Mouse (Mus musculus): ENCODE data around the gene Ctnna3. TPM values are rescaled to one million over a fixed set of nuclear protein-coding genes. Genes with fewer than 3 reads are reported as not detected.

Ctnna3 gene
- polyA plus RNA-seq, 1 experiment = 0.01 TPM

GRCm38 (mm10) chr10:64636760-64637159 lies 1206.9 kb downstream of the Ctnna3 start:
- no peaks in the 10 kb centered on the region for H3K79me3 ChIP-seq (ENCODE audit: low read depth)
- no peak overlapping the region for H3K4me3 ChIP-seq (ENCODE audit: insufficient read depth, poor library complexity, severe bottlenecking)
- no peaks in the 10 kb centered on the region for H3K79me2 ChIP-seq (ENCODE audit: control insufficient read depth, insufficient read depth)
- H3K27me3 ChIP-seq (ENCODE audit: control insufficient read depth, insufficient read depth, insufficient read length) = no peaks in the 10 kb centered on the region
- H3ac ChIP-seq (ENCODE audit: control insufficient read depth, insufficient read length, low read depth) = no peak overlapping the region
- no peaks in the 10 kb centered on the region for H3K36me3 ChIP-seq (ENCODE audit: control insufficient read depth, insufficient read depth)
- no peak for TF ChIP-seq USF1 (IDR thresholded peaks at IDR 0.05; ENCODE audit: low read depth)
- no peak for TF ChIP-seq MYOG (IDR thresholded peaks at IDR 0.05; ENCODE audit: control insufficient read depth, extremely low read depth, insufficient read length)
- TF ChIP-seq CEBPB (IDR thresholded peaks at IDR 0.05; ENCODE audit: low read depth) = no peak
- no peak for TF ChIP-seq MAX (IDR thresholded peaks at IDR 0.05)
- TF ChIP-seq FOSL1 (IDR thresholded peaks at IDR 0.05; ENCODE audit: insufficient read depth, low read length, poor library complexity, severe bottlenecking) = no peak
- no peak for TF ChIP-seq MYOD1 (IDR thresholded peaks at IDR 0.05; ENCODE audit: control insufficient read depth, insufficient read length, low read depth)
- TF ChIP-seq CTCF (IDR thresholded peaks at IDR 0.05; ENCODE audit: control insufficient read depth, insufficient read depth, insufficient read length) = no peak

GRCm38 (mm10) chr10:64639061-64639460 lies 1209.2 kb downstream of the Ctnna3 start:
- Histone ChIP-seq H3ac (ENCODE audit: control insufficient read depth, insufficient read length, low read depth) (no peak overlapping the region), H3K4me3 (ENCODE audit: insufficient read depth, poor library complexity, severe bottlenecking) (no peak overlapping the region), H3K79me2 (ENCODE audit: control insufficient read depth, insufficient read depth) (no peaks in the 10 kb centered on the region), H3K36me3 (ENCODE audit: control insufficient read depth, insufficient read depth) (no peaks in the 10 kb centered on the region), H3K27me3 (ENCODE audit: control insufficient read depth, insufficient read depth, insufficient read length) (no peaks in the 10 kb centered on the region), H3K79me3 (ENCODE audit: low read depth) (no peaks in the 10 kb centered on the region)
- TF ChIP-seq MYOD1 (IDR thresholded peaks at IDR 0.05; ENCODE audit: control insufficient read depth, insufficient read length, low read depth) (no peak), USF1 (IDR thresholded peaks at IDR 0.05; ENCODE audit: low read depth) (no peak), MYOG (IDR thresholded peaks at IDR 0.05; ENCODE audit: control insufficient read depth, extremely low read depth, insufficient read length) (no peak), CTCF (IDR thresholded peaks at IDR 0.05; ENCODE audit: control insufficient read depth, insufficient read depth, insufficient read length) (no peak), FOSL1 (IDR thresholded peaks at IDR 0.05; ENCODE audit: insufficient read depth, low read length, poor library complexity, severe bottlenecking) (no peak), CEBPB (IDR thresholded peaks at IDR 0.05; ENCODE audit: low read depth) (no peak), MAX (IDR thresholded peaks at IDR 0.05) (no peak)

GRCm38 (mm10) chr10:64641093-64641492 lies 1211.2 kb downstream of the Ctnna3 start:
- no peak for TF ChIP-seq MAX (IDR thresholded peaks at IDR 0.05)
- TF ChIP-seq MYOG (IDR thresholded peaks at IDR 0.05; ENCODE audit: control insufficient read depth, extremely low read depth, insufficient read length) = no peak
- no peak for TF ChIP-seq FOSL1 (IDR thresholded peaks at IDR 0.05; ENCODE audit: insufficient read depth, low read length, poor library complexity, severe bottlenecking)
- TF ChIP-seq CTCF (IDR thresholded peaks at IDR 0.05; ENCODE audit: control insufficient read depth, insufficient read depth, insufficient read length) = no peak
- no peak for TF ChIP-seq MYOD1 (IDR thresholded peaks at IDR 0.05; ENCODE audit: control insufficient read depth, insufficient read length, low read depth)
- TF ChIP-seq CEBPB (IDR thresholded peaks at IDR 0.05; ENCODE audit: low read depth) = no peak
- TF ChIP-seq USF1 (IDR thresholded peaks at IDR 0.05; ENCODE audit: low read depth) = no peak
- H3K79me3 ChIP-seq (ENCODE audit: low read depth) = no peaks in the 10 kb centered on the region
- no peak overlapping the region for H3K4me3 ChIP-seq (ENCODE audit: insufficient read depth, poor library complexity, severe bottlenecking)
- no peaks in the 10 kb centered on the region for H3K79me2 ChIP-seq (ENCODE audit: control insufficient read depth, insufficient read depth)
- H3K27me3 ChIP-seq (ENCODE audit: control insufficient read depth, insufficient read depth, insufficient read length) = no peaks in the 10 kb centered on the region
- H3K36me3 ChIP-seq (ENCODE audit: control insufficient read depth, insufficient read depth) = no peaks in the 10 kb centered on the region
- H3ac ChIP-seq (ENCODE audit: control insufficient read depth, insufficient read length, low read depth) = no peak overlapping the region

GRCm38 (mm10) chr10:64641576-64641975 lies 1211.7 kb downstream of the Ctnna3 start:
- no peak overlapping the region for H3K4me3 ChIP-seq (ENCODE audit: insufficient read depth, poor library complexity, severe bottlenecking)
- TF ChIP-seq MAX (IDR thresholded peaks at IDR 0.05) (no peak), MYOG (IDR thresholded peaks at IDR 0.05; ENCODE audit: control insufficient read depth, extremely low read depth, insufficient read length) (no peak), USF1 (IDR thresholded peaks at IDR 0.05; ENCODE audit: low read depth) (no peak), CEBPB (IDR thresholded peaks at IDR 0.05; ENCODE audit: low read depth) (no peak), CTCF (IDR thresholded peaks at IDR 0.05; ENCODE audit: control insufficient read depth, insufficient read depth, insufficient read length) (no peak), MYOD1 (IDR thresholded peaks at IDR 0.05; ENCODE audit: control insufficient read depth, insufficient read length, low read depth) (no peak), FOSL1 (IDR thresholded peaks at IDR 0.05; ENCODE audit: insufficient read depth, low read length, poor library complexity, severe bottlenecking) (no peak)
- H3ac ChIP-seq (ENCODE audit: control insufficient read depth, insufficient read length, low read depth) = no peak overlapping the region
- H3K27me3 ChIP-seq (ENCODE audit: control insufficient read depth, insufficient read depth, insufficient read length) = no peaks in the 10 kb centered on the region
- no peaks in the 10 kb centered on the region for H3K36me3 ChIP-seq (ENCODE audit: control insufficient read depth, insufficient read depth)
- no peaks in the 10 kb centered on the region for H3K79me2 ChIP-seq (ENCODE audit: control insufficient read depth, insufficient read depth)
- no peaks in the 10 kb centered on the region for H3K79me3 ChIP-seq (ENCODE audit: low read depth)

GRCm38 (mm10) chr10:64643976-64644375 lies 1214.1 kb downstream of the Ctnna3 start:
- no peak overlapping the region for H3K4me3 ChIP-seq (ENCODE audit: insufficient read depth, poor library complexity, severe bottlenecking)
- H3K79me3 ChIP-seq (ENCODE audit: low read depth) = no peaks in the 10 kb centered on the region
- H3ac ChIP-seq (ENCODE audit: control insufficient read depth, insufficient read length, low read depth) = no peak overlapping the region
- TF ChIP-seq USF1 (IDR thresholded peaks at IDR 0.05; ENCODE audit: low read depth) = no peak
- no peak for TF ChIP-seq FOSL1 (IDR thresholded peaks at IDR 0.05; ENCODE audit: insufficient read depth, low read length, poor library complexity, severe bottlenecking)
- TF ChIP-seq CEBPB (IDR thresholded peaks at IDR 0.05; ENCODE audit: low read depth) = no peak
- TF ChIP-seq MYOG (IDR thresholded peaks at IDR 0.05; ENCODE audit: control insufficient read depth, extremely low read depth, insufficient read length) = no peak
- no peak for TF ChIP-seq CTCF (IDR thresholded peaks at IDR 0.05; ENCODE audit: control insufficient read depth, insufficient read depth, insufficient read length)
- TF ChIP-seq MAX (IDR thresholded peaks at IDR 0.05) = no peak
- no peak for TF ChIP-seq MYOD1 (IDR thresholded peaks at IDR 0.05; ENCODE audit: control insufficient read depth, insufficient read length, low read depth)
- no peaks in the 10 kb centered on the region for H3K36me3 ChIP-seq (ENCODE audit: control insufficient read depth, insufficient read depth)
- H3K27me3 ChIP-seq (ENCODE audit: control insufficient read depth, insufficient read depth, insufficient read length) = no peaks in the 10 kb centered on the region
- no peaks in the 10 kb centered on the region for H3K79me2 ChIP-seq (ENCODE audit: control insufficient read depth, insufficient read depth)

DNA sequence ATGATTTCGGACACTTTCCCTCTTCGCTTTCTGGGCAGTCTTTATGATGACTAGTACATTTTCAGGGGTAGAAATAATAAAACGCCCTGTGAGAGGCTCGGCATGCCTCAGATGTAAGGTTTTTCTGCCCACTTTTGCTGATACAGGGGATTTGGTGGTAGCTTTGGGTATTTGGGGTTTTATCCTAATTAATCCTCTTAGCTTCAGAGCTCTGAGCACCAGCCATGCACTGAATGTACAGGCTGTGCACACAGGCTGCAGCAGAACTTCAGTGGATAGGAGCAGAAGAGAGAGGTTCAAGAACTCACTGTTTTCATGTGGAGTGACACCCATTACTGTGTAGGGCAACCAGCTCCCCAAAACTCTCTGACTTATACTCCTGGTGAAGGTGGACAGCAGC lies 1231.3 kb downstream of the Ctnna3 start:
- no peaks in the 10 kb centered on the region for H3K79me3 ChIP-seq (ENCODE audit: low read depth)
- no peaks in the 10 kb centered on the region for H3K79me2 ChIP-seq (ENCODE audit: control insufficient read depth, insufficient read depth)
- no peaks in the 10 kb centered on the region for H3K27me3 ChIP-seq (ENCODE audit: control insufficient read depth, insufficient read depth, insufficient read length)
- TF ChIP-seq MAX (IDR thresholded peaks at IDR 0.05) (no peak), FOSL1 (IDR thresholded peaks at IDR 0.05; ENCODE audit: insufficient read depth, low read length, poor library complexity, severe bottlenecking) (no peak), USF1 (IDR thresholded peaks at IDR 0.05; ENCODE audit: low read depth) (no peak), CEBPB (IDR thresholded peaks at IDR 0.05; ENCODE audit: low read depth) (no peak), MYOG (IDR thresholded peaks at IDR 0.05; ENCODE audit: control insufficient read depth, extremely low read depth, insufficient read length) (no peak), CTCF (IDR thresholded peaks at IDR 0.05; ENCODE audit: control insufficient read depth, insufficient read depth, insufficient read length) (no peak), MYOD1 (IDR thresholded peaks at IDR 0.05; ENCODE audit: control insufficient read depth, insufficient read length, low read depth) (no peak)
- no peaks in the 10 kb centered on the region for H3K36me3 ChIP-seq (ENCODE audit: control insufficient read depth, insufficient read depth)
- H3ac ChIP-seq (ENCODE audit: control insufficient read depth, insufficient read length, low read depth) = no peak overlapping the region
- H3K4me3 ChIP-seq (ENCODE audit: insufficient read depth, poor library complexity, severe bottlenecking) = no peak overlapping the region
